Mouse (Mus musculus) liver, embryonic 11.5 days (tissue): ENCODE results near the gene Nos1ap. TPM values are rescaled to one million over a fixed set of nuclear protein-coding genes. Genes with fewer than 3 reads are reported as not detected.

Source experiments
- ATAC-seq: fragments of 200-750 bp; cut with Nextera tagmentation; replicated peaks from 2 replicates; pipeline ENCODE4 v1.8.0; 2017; ENCODE audit warnings: moderate number of reproducible peaks, mild to moderate bottlenecking, moderate TSS enrichment, moderate library complexity; ENCODE audit not compliant: low FRiP score
- DNase-seq: peaks from one replicate; pipeline ENCODE4 v3.0.0-alpha.2; 2017; ENCODE audit warnings: low spot score
- H3K27ac ChIP-seq: fragments of 300-500 bp; sonication (generic); 2 replicates; pipeline ENCODE4 v1.5.1; 2014; ENCODE audit warnings: mild to moderate bottlenecking, low read depth, low read length, control low read depth
- H3K27me3 ChIP-seq: fragments of 300-500 bp; sonication (generic); replicated peaks from 2 replicates; pipeline ENCODE4 v1.6.1; 2014; ENCODE audit warnings: low read length, mixed read lengths; ENCODE audit not compliant: control insufficient read depth, insufficient read depth
- H3K36me3 ChIP-seq: fragments of 300-500 bp; sonication (generic); 2 replicates; pipeline ENCODE4 v1.6.1; 2014; ENCODE audit warnings: mild to moderate bottlenecking, low read length, moderate library complexity, mixed read lengths; ENCODE audit not compliant: control insufficient read depth, insufficient read depth
- H3K4me1 ChIP-seq: fragments of 300-500 bp; sonication (generic); replicated peaks from 2 replicates; pipeline ENCODE4 v1.6.1; 2014; ENCODE audit warnings: low read length, mixed read lengths; ENCODE audit not compliant: control insufficient read depth, insufficient read depth
- H3K4me2 ChIP-seq: fragments of 300-500 bp; sonication (generic); 2 replicates; pipeline ENCODE4 v1.6.1; 2014; ENCODE audit warnings: mild to moderate bottlenecking, control low read depth, moderate library complexity
- H3K4me3 ChIP-seq: fragments of 300-500 bp; sonication (generic); 2 replicates; pipeline ENCODE4 v1.5.1; 2014; ENCODE audit warnings: low read depth, low read length, control low read depth
- H3K9ac ChIP-seq: fragments of 300-500 bp; sonication (generic); 2 replicates; pipeline ENCODE4 v1.6.1; 2014; ENCODE audit warnings: low read depth, low read length, control low read depth
- H3K9me3 ChIP-seq: fragments of 300-500 bp; sonication (generic); 2 replicates; pipeline ENCODE4 v1.6.1; 2016; ENCODE audit warnings: low read length, inconsistent platforms, mixed read lengths; ENCODE audit not compliant: control insufficient read depth
- WGBS: fragments of 180-500 bp; shearing (Covaris S2); extraction: QIAGEN DNeasy Blood & Tissue Kit; methylation state at CpG from one replicate; pipeline ENCODE4 v1.1.7; 2014; 5-methylcytosine and 5-hydroxymethylcytosine counted together
- polyA plus RNA-seq: library from polyadenylated mRNA; unstranded; fragments of >200 nt; fragmentation: Nextera tagmentation; extraction: Ambion mirVana; gene quantifications from 2 replicates; pipeline ENCODE4 v1.2.1, GENCODE M21; 2014

Gene Nos1ap
- polyA plus RNA-seq, 1 experiment from 2014 or later, result 8.8 TPM

GRCm38 (mm10) chr1:170410402-170411191 lies 179.1 kb downstream of the Nos1ap start:
- ATAC-seq, result no peak
- H3K4me1 ChIP-seq, result no peaks in the 10 kb centered on the region
- H3K4me3 ChIP-seq, result no peak overlapping the region
- DNase-seq, result no peak
- H3K9me3 ChIP-seq, result no peaks in the 10 kb centered on the region
- 84% methylated on average over 8 of the region's 8 CpGs for WGBS
- no peak overlapping the region for H3K9ac ChIP-seq
- no peak overlapping the region for H3K27ac ChIP-seq
- no peak overlapping the region for H3K4me2 ChIP-seq
- H3K27me3 ChIP-seq, result no peaks in the 10 kb centered on the region
- H3K36me3 ChIP-seq, result no peaks in the 10 kb centered on the region

- 63% methylated on average over 4 of the region's 4 CpGs for WGBS
- H3K4me1 ChIP-seq, result no peaks in the 10 kb centered on the region
- H3K9ac ChIP-seq, result no peak overlapping the region
- H3K27me3 ChIP-seq, result no peaks in the 10 kb centered on the region
- no peak overlapping the region for H3K4me3 ChIP-seq
- DNase-seq (no peak), ATAC-seq (no peak)
- H3K27ac ChIP-seq, result no peak overlapping the region
- no peaks in the 10 kb centered on the region for H3K36me3 ChIP-seq
- no peak overlapping the region for H3K4me2 ChIP-seq
- no peaks in the 10 kb centered on the region for H3K9me3 ChIP-seq
Observed at GRCm38 (mm10) chr1:170409091-170409490, 180.6 kb downstream of the Nos1ap start.

GRCm38 (mm10) chr1:170406921-170407320 lies 182.7 kb downstream of the Nos1ap start:
- no peaks in the 10 kb centered on the region for H3K4me1 ChIP-seq
- WGBS, result 83% methylated on average over 8 of the region's 8 CpGs
- H3K27ac ChIP-seq, result no peak overlapping the region

GRCm38 (mm10) chr1:170405152-170405551 lies 184.5 kb downstream of the Nos1ap start:
- Histone ChIP-seq H3K27ac (no peak overlapping the region), H3K9ac (no peak overlapping the region), H3K9me3 (no peaks in the 10 kb centered on the region), H3K4me3 (no peak overlapping the region), H3K4me2 (no peak overlapping the region), H3K4me1 (no peaks in the 10 kb centered on the region), H3K36me3 (no peaks in the 10 kb centered on the region), H3K27me3 (no peaks in the 10 kb centered on the region)
- no peak for ATAC-seq
- WGBS, result 68% methylated on average over 2 of the region's 2 CpGs
- no peak for DNase-seq

More at GRCm38 (mm10) chr1:170406921-170407320, 182.7 kb downstream of the Nos1ap start:
- Histone ChIP-seq H3K4me3 (no peak overlapping the region), H3K27me3 (no peaks in the 10 kb centered on the region), H3K9me3 (no peaks in the 10 kb centered on the region), H3K36me3 (no peaks in the 10 kb centered on the region), H3K4me2 (no peak overlapping the region), H3K9ac (no peak overlapping the region)
- no peak for ATAC-seq
- DNase-seq, result no peak

GRCm38 (mm10) chr1:170402682-170403081 lies 187.0 kb downstream of the Nos1ap start:
- Histone ChIP-seq H3K27me3 (no peaks in the 10 kb centered on the region), H3K4me2 (no peak overlapping the region), H3K4me3 (no peak overlapping the region), H3K9ac (no peak overlapping the region), H3K36me3 (no peaks in the 10 kb centered on the region), H3K4me1 (no peaks in the 10 kb centered on the region), H3K27ac (no peak overlapping the region), H3K9me3 (no peaks in the 10 kb centered on the region)
- no peak for ATAC-seq
- 58% methylated on average over 4 of the region's 4 CpGs for whole genome bisulfite sequencing
- DNase-seq, result no peak

GRCm38 (mm10) chr1:170398866-170399265 lies 190.8 kb downstream of the Nos1ap start:
- no peak for DNase-seq
- no peak overlapping the region for H3K9ac ChIP-seq
- H3K4me1 ChIP-seq, result no peaks in the 10 kb centered on the region
- no peak for ATAC-seq
- no peak overlapping the region for H3K4me3 ChIP-seq
- H3K27ac ChIP-seq, result no peak overlapping the region
- H3K36me3 ChIP-seq, result no peaks in the 10 kb centered on the region
- no peak overlapping the region for H3K4me2 ChIP-seq
- H3K9me3 ChIP-seq, result no peaks in the 10 kb centered on the region
- whole genome bisulfite sequencing, result 83% methylated on average over 4 of the region's 4 CpGs
- H3K27me3 ChIP-seq, result no peaks in the 10 kb centered on the region

- Histone ChIP-seq H3K27me3 (no peaks in the 10 kb centered on the region), H3K4me1 (no peaks in the 10 kb centered on the region), H3K27ac (no peak overlapping the region), H3K36me3 (no peaks in the 10 kb centered on the region), H3K9ac (no peak overlapping the region), H3K4me3 (no peak overlapping the region), H3K9me3 (no peaks in the 10 kb centered on the region), H3K4me2 (no peak overlapping the region)
- no peak for ATAC-seq
- 83% methylated on average over 2 of the region's 2 CpGs for WGBS
- DNase-seq, result no peak
Observed at GRCm38 (mm10) chr1:170395101-170395500, 194.6 kb downstream of the Nos1ap start.

GRCm38 (mm10) chr1:170394641-170395040 lies 195.0 kb downstream of the Nos1ap start:
- Histone ChIP-seq H3K36me3 (no peaks in the 10 kb centered on the region), H3K9ac (no peak overlapping the region), H3K27ac (no peak overlapping the region), H3K9me3 (no peaks in the 10 kb centered on the region), H3K4me2 (no peak overlapping the region), H3K4me1 (no peaks in the 10 kb centered on the region), H3K4me3 (no peak overlapping the region), H3K27me3 (no peaks in the 10 kb centered on the region)
- 50% methylated on average over 1 of the region's 1 CpGs for WGBS
- DNase-seq (no peak), ATAC-seq (no peak)
